Mouse (Mus musculus) midbrain, embryonic 13.5 days (tissue): ENCODE measurements at regions not wholly inside any gene's neighbourhood (a gene's known extent, or its start where the extent isn't known, plus 50 kb on each side); places are given as distances from the start of the nearest gene placed in this dataset.

Experiments used
- ATAC-seq: fragments of 200-750 bp; cut with Nextera tagmentation; 2 replicates; pipeline ENCODE4 v1.8.0; 2017; ENCODE audit warnings: mild to moderate bottlenecking, moderate TSS enrichment, moderate library complexity
- H3K27ac ChIP-seq: fragments of 300-500 bp; sonication (generic); 2 replicates; pipeline ENCODE4 v1.5.1; 2015; ENCODE audit warnings: inconsistent platforms, mild to moderate bottlenecking, moderate library complexity
- H3K27me3 ChIP-seq: fragments of 300-500 bp; sonication (generic); 2 replicates; pipeline ENCODE4 v1.6.1; 2015; ENCODE audit warnings: mild to moderate bottlenecking, inconsistent platforms
- H3K36me3 ChIP-seq: fragments of 300-500 bp; sonication (generic); 2 replicates; pipeline ENCODE4 v1.6.1; 2015; ENCODE audit warnings: mild to moderate bottlenecking, inconsistent platforms
- H3K4me1 ChIP-seq: fragments of 300-500 bp; sonication (generic); replicated peaks from 2 replicates; pipeline ENCODE4 v1.6.1; 2015; ENCODE audit warnings: inconsistent platforms
- H3K4me2 ChIP-seq: fragments of 300-500 bp; sonication (generic); replicated peaks from 2 replicates; pipeline ENCODE4 v1.6.1; 2015; ENCODE audit warnings: moderate library complexity, mild to moderate bottlenecking, inconsistent platforms
- H3K4me3 ChIP-seq: fragments of 300-500 bp; sonication (generic); replicated peaks from 2 replicates; pipeline ENCODE4 v1.5.1; 2015; ENCODE audit warnings: mild to moderate bottlenecking, inconsistent platforms
- H3K9ac ChIP-seq: fragments of 300-500 bp; sonication (generic); replicated peaks from 2 replicates; pipeline ENCODE4 v1.6.1; 2015; ENCODE audit warnings: mild to moderate bottlenecking, inconsistent platforms
- H3K9me3 ChIP-seq: fragments of 300-500 bp; sonication (generic); 2 replicates; pipeline ENCODE4 v1.6.1; 2016; ENCODE audit warnings: mild to moderate bottlenecking, inconsistent platforms
- WGBS: fragments of 180-500 bp; shearing (Covaris S2); methylation state at CpG from one replicate; pipeline ENCODE4 v1.1.7; 2015; 5-methylcytosine and 5-hydroxymethylcytosine counted together

GRCm38 (mm10) chr13:88459474-88460173 is 361.6 kb upstream of the Edil3 start:
- Histone ChIP-seq H3K27ac (no peak overlapping the region), H3K4me3 (no peak overlapping the region), H3K9me3 (no peaks in the 10 kb centered on the region), H3K4me2 (no peak overlapping the region), H3K36me3 (no peaks in the 10 kb centered on the region), H3K27me3 (no peaks in the 10 kb centered on the region), H3K4me1 (no peaks in the 10 kb centered on the region), H3K9ac (no peak overlapping the region)
- 83% methylated on average over 2 of the region's 2 CpGs for WGBS
- no peak for ATAC-seq

GRCm38 (mm10) chr13:88490104-88490503 is 331.2 kb upstream of the Edil3 start:
- no peaks in the 10 kb centered on the region for H3K36me3 ChIP-seq

GRCm38 (mm10) chr13:88510850-88511554 is 310.3 kb upstream of the Edil3 start:
- 71% methylated on average over 1 of the region's 1 CpGs for WGBS

More at GRCm38 (mm10) chr13:88490104-88490503, 331.2 kb upstream of the Edil3 start:
- Histone ChIP-seq H3K27me3 (no peaks in the 10 kb centered on the region), H3K9me3 (0 out of 2 replicates have a peak, but pooled peaks cover 3% of the 10 kb centered on the region), H3K27ac (no peak overlapping the region), H3K4me2 (no peak overlapping the region), H3K4me1 (no peaks in the 10 kb centered on the region), H3K4me3 (no peak overlapping the region), H3K9ac (no peak overlapping the region)
- ATAC-seq = peak; percentile 56; the same call in 1 of the 2 replicates
- WGBS = 79% methylated on average over 10 of the region's 10 CpGs

GRCm38 (mm10) chr13:88534796-88535195 is 286.5 kb upstream of the Edil3 start:
- no peak overlapping the region for H3K4me2 ChIP-seq
- no peaks in the 10 kb centered on the region for H3K4me1 ChIP-seq
- no peak overlapping the region for H3K27ac ChIP-seq
- no peaks in the 10 kb centered on the region for H3K36me3 ChIP-seq
- no peaks in the 10 kb centered on the region for H3K27me3 ChIP-seq
- ATAC-seq = no peak
- H3K9me3 ChIP-seq = no peaks in the 10 kb centered on the region
- no peak overlapping the region for H3K4me3 ChIP-seq
- no peak overlapping the region for H3K9ac ChIP-seq

More at GRCm38 (mm10) chr13:88510850-88511554, 310.3 kb upstream of the Edil3 start:
- Histone ChIP-seq H3K27me3 (no peaks in the 10 kb centered on the region), H3K4me3 (no peak overlapping the region), H3K9ac (no peak overlapping the region), H3K9me3 (no peaks in the 10 kb centered on the region), H3K4me2 (no peak overlapping the region), H3K36me3 (no peaks in the 10 kb centered on the region), H3K27ac (no peak overlapping the region), H3K4me1 (no peaks in the 10 kb centered on the region)
- ATAC-seq = no peak

- H3K4me1 ChIP-seq = no peaks in the 10 kb centered on the region
- no peaks in the 10 kb centered on the region for H3K27me3 ChIP-seq
- no peaks in the 10 kb centered on the region for H3K9me3 ChIP-seq
- H3K27ac ChIP-seq = no peak overlapping the region
- no peak overlapping the region for H3K4me3 ChIP-seq
- 79% methylated on average over 2 of the region's 2 CpGs for WGBS
- no peaks in the 10 kb centered on the region for H3K36me3 ChIP-seq
- no peak for ATAC-seq
- H3K4me2 ChIP-seq = no peak overlapping the region
- H3K9ac ChIP-seq = no peak overlapping the region
These were observed 266.8 kb upstream of the Edil3 start for GRCm38 (mm10) chr13:88554504-88554903.

- no peak overlapping the region for H3K27ac ChIP-seq
- H3K4me1 ChIP-seq = no peaks in the 10 kb centered on the region
- H3K9me3 ChIP-seq = no peaks in the 10 kb centered on the region
- H3K36me3 ChIP-seq = no peaks in the 10 kb centered on the region
- no peak overlapping the region for H3K4me2 ChIP-seq
- WGBS = 69% methylated on average over 1 of the region's 1 CpGs
- H3K4me3 ChIP-seq = no peak overlapping the region
- H3K9ac ChIP-seq = no peak overlapping the region
- H3K27me3 ChIP-seq = no peaks in the 10 kb centered on the region
- no peak for ATAC-seq
These were observed 256.3 kb upstream of the Edil3 start for GRCm38 (mm10) chr13:88564978-88565377.

GRCm38 (mm10) chr13:88602244-88602643 is 219.0 kb upstream of the Edil3 start:
- 70% methylated on average over 1 of the region's 1 CpGs for WGBS

GRCm38 (mm10) chr13:88610610-88611009 is 210.7 kb upstream of the Edil3 start:
- H3K27me3 ChIP-seq = no peaks in the 10 kb centered on the region
- no peaks in the 10 kb centered on the region for H3K4me1 ChIP-seq
- no peak for ATAC-seq
- no peak overlapping the region for H3K27ac ChIP-seq
- 72% methylated on average over 2 of the region's 2 CpGs for WGBS
- no peak overlapping the region for H3K9ac ChIP-seq
- no peaks in the 10 kb centered on the region for H3K9me3 ChIP-seq
- no peak overlapping the region for H3K4me2 ChIP-seq
- H3K36me3 ChIP-seq = no peaks in the 10 kb centered on the region
- no peak overlapping the region for H3K4me3 ChIP-seq

More at GRCm38 (mm10) chr13:88602244-88602643, 219.0 kb upstream of the Edil3 start:
- Histone ChIP-seq H3K27ac (no peak overlapping the region), H3K9ac (no peak overlapping the region), H3K4me2 (no peak overlapping the region), H3K27me3 (no peaks in the 10 kb centered on the region), H3K36me3 (no peaks in the 10 kb centered on the region), H3K9me3 (no peaks in the 10 kb centered on the region), H3K4me1 (no peaks in the 10 kb centered on the region), H3K4me3 (no peak overlapping the region)
- ATAC-seq = no peak

GRCm38 (mm10) chr13:88613231-88613630 is 208.0 kb upstream of the Edil3 start:
- no peak for ATAC-seq
- H3K36me3 ChIP-seq = no peaks in the 10 kb centered on the region
- WGBS = 82% methylated on average over 3 of the region's 3 CpGs
- no peak overlapping the region for H3K27ac ChIP-seq
- H3K9ac ChIP-seq = no peak overlapping the region
- no peak overlapping the region for H3K4me3 ChIP-seq
- no peaks in the 10 kb centered on the region for H3K4me1 ChIP-seq
- no peaks in the 10 kb centered on the region for H3K27me3 ChIP-seq
- no peaks in the 10 kb centered on the region for H3K9me3 ChIP-seq
- no peak overlapping the region for H3K4me2 ChIP-seq

- 75% methylated on average over 2 of the region's 2 CpGs for WGBS
- no peak for ATAC-seq
- H3K27me3 ChIP-seq = no peaks in the 10 kb centered on the region
- H3K9me3 ChIP-seq = no peaks in the 10 kb centered on the region
- no peak overlapping the region for H3K4me3 ChIP-seq
- H3K4me2 ChIP-seq = no peak overlapping the region
- H3K4me1 ChIP-seq = no peaks in the 10 kb centered on the region
- H3K36me3 ChIP-seq = no peaks in the 10 kb centered on the region
- H3K27ac ChIP-seq = no peak overlapping the region
- H3K9ac ChIP-seq = no peak overlapping the region
These were observed 171.1 kb upstream of the Edil3 start for GRCm38 (mm10) chr13:88650135-88650534.

- Histone ChIP-seq H3K27ac (no peak overlapping the region), H3K4me2 (no peak overlapping the region)
These were observed 170.2 kb upstream of the Edil3 start for GRCm38 (mm10) chr13:88651036-88651435.

GRCm38 (mm10) chr13:88655030-88655429 is 166.2 kb upstream of the Edil3 start:
- H3K4me2 ChIP-seq = no peak overlapping the region
- whole genome bisulfite sequencing = 88% methylated on average over 3 of the region's 3 CpGs
- no peak overlapping the region for H3K4me3 ChIP-seq
- no peaks in the 10 kb centered on the region for H3K9me3 ChIP-seq
- H3K27me3 ChIP-seq = no peaks in the 10 kb centered on the region
- no peak overlapping the region for H3K9ac ChIP-seq
- no peaks in the 10 kb centered on the region for H3K36me3 ChIP-seq
- no peak overlapping the region for H3K27ac ChIP-seq
- no peak for ATAC-seq
- no peaks in the 10 kb centered on the region for H3K4me1 ChIP-seq

More at GRCm38 (mm10) chr13:88651036-88651435, 170.2 kb upstream of the Edil3 start:
- Histone ChIP-seq H3K36me3 (no peaks in the 10 kb centered on the region), H3K4me3 (no peak overlapping the region), H3K4me1 (no peaks in the 10 kb centered on the region), H3K9ac (no peak overlapping the region), H3K9me3 (no peaks in the 10 kb centered on the region), H3K27me3 (no peaks in the 10 kb centered on the region)
- 0 out of 2 replicates have a peak, but pooled peaks have one; percentile 17 for ATAC-seq
- 44% methylated on average over 2 of the region's 2 CpGs for WGBS
